Mouse (Mus musculus) CD4-positive helper T cell, adult 2 months (primary cell): ENCODE data around the gene Dnajc21.
"Not testable (repeated sequence)": the region's sequence is repeated elsewhere in the genome, so short reads cannot be mapped to it uniquely, and the experiment has no call there.

Experiments
- DNase-seq: peaks from one replicate; pipeline ENCODE4 v3.0.0-alpha.2; 2012; ENCODE audit warnings: low read depth, missing footprints, low spot score

Gene Dnajc21

DNA sequence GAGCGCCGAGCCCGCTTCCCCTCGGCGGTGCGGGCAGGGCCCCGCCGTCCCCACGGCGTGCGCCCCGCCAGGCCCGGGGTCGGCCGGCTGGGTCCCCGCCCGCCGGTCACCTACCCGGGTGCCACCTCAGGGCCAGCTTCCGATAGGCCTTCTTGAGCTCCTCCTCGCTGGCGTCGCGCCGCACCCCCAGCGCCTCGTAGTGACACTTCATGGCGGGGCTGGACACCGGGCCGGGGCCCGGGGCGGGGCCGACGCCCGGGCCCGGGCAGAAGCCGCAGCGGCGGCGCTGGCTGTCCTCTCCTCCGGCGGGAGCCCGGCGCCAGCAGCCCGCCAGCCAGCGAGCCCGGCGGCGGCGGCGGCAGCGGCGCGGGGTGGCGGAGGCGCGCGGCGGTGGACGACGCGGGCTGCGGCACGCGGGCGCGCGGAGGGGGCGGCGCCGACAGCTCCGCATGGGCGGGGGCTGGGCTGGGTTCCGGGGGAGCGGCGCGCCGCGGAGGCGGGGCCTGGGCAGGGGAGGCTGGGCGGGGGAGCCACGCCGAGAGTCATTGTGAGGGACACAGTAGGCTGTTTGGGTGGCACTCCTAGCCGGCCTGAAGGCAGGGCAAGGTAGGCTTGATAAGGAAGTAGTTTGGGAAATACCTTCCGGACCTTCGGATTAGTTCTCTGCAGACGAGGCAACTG is at the start of gene Dnajc21:
Dnajc21 (minus strand) TSS at position 366 of the 681 bp plus-strand sequence.
- DNase-seq: peak; percentile 89

DNA sequence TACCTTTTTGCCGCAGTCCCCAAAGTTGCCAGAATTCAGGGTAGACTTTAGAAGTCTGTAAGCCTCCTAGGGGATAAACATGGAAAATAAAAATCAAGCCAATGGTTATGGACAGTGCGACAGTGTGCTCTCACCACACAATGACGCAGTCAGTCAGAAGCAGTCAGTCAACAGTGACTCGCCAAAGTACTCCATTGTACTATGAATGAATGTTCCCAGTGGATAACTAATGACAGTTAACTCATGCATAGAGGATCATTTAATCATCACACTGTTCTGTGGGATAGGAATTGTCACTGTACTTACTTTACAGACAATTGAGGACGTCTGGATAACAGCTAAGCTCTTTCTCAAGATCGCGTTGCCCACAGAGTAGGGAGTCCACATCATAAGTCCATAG is 44.9 kb upstream of the Dnajc21 start:
- DNase-seq: no peak

DNA sequence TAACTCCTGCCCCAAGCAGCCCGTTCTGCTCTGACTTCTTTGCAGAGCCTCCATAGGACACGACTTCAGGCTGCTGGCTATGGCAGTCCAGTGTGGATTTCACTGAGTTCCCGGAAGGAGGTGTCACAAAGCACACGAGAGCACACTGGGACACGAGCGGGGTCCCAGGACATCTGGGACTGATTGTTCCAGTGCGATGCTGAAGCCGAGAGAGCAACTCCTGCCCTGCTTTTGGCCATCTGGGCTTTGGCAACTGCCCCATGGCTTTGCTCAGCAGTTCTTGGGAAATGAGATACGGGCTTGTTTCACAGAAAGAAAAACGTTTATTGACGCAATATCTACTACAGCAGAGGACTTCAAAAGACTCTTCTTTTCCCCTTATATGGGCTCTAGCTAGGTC is 35.8 kb upstream of the Dnajc21 start:
- DNase-seq: no peak

DNA sequence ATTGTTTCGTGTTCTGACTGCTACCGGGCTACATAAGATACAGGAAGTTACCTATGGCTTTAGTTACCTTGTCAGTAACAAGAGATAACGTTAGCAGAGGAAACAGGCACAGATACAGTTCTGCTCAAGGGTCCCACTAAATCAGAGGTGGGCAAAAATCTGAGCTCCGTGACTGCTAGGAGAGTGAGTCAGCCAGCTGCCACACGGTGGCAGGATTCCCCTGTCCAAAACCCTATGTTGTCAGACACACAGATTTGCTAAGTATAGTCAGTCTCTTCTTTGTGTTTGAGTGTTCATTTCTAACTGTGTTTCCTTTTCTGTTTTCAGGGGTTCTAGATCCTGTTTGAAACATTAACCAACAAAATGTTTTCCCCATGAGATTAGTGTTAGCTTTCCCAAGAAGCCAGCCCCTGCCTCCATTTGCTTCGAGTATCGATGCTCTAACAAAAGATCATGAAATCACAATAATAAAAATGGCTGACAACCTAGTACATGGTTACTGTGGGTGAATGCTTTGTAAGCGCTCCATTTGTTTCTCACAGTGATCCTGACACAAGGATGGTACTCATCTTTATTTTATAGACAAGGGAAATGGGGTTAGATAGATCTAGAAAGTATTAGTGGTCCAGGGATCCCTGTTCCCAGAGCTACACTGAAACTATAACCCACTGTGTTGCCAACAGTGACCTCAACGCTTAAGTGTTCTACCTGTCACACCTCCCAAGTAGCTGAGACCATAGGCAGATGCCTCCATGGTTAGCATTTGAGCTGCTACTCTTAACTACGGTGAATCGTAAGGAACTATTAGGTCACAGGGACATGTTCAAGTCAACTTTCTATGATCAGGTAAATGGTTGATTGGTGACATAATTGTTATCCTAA is 30.8 kb upstream of the Dnajc21 start:
- DNase-seq: no peak

DNA sequence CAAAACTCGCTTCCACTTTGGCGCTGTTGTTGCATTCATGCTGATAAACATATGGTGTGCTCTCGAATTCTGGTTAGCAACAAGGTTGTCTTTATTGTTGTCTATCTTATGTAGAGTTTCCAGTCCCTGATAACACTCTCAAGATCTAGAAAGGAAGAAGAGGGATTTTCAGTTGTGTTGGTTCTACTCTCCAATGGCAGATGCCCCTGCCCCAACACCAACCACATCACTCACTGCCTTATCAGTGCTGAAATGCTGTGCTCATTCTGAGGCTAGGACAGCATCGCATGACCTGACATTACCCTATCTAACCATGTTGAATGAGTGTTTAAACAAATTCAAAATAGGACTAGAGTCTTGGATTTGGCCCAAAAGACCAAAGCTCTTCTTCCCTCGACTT is 29.7 kb upstream of the Dnajc21 start:
- DNase-seq: no peak

DNA sequence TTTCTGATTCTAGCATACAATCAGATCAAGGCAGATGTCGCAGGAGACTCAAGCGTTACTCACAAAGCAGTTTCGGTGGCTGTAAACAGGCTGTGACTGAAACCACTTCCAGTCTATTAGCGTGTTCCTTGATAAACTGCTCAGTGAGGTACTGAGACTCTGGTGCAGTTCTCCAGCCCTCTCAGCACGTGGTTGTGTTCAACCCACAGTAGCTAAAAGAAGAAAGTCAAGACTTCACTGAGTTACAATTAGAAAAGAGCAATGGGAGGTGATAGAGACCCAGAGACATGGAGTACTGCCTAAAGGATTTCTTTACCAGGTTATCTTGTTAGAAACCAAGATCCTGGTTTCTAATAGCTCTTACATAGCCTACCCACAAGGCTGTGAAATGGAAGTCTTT is 29.3 kb upstream of the Dnajc21 start:
- DNase-seq: no peak

DNA sequence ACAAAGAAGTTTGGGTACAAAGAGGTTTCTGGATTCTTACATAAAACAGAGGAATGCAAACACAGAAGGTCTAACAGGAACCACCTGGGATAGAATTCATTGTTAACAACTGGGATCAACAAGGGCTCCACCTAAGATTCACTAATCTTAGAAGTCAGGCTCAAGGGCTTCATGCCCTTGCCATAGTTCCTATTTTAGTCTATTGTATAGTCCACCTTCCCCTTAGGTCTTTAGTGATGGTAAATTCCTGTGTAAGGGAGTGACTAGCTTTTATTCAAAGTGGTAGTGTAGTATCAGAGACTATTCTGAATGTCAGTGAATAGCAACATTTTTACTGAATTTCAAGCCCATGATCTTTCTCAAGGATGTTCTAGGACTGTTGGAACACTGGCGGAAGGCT is 26.4 kb upstream of the Dnajc21 start:
- DNase-seq: not testable (repeated sequence)

DNA sequence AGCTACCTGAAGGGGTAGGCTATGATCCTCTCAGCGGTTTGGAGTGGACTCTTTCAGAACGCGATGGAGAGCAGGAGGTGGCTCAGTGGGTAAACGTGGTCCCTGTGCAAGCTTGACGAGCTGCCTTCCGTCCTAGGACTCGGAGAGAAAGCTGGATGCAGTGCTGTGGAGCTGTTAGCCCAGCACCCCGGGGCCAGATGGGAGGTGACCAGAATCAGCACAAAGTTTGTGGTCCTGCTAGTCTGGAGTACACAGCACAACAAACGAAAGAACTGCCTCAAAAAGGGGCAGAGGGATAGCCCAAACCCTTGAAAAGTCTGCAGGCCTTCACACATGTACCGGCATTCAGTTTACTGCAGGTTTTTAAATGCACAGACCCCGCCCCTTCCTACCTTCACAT is 25.6 kb upstream of the Dnajc21 start:
- DNase-seq: no peak

DNA sequence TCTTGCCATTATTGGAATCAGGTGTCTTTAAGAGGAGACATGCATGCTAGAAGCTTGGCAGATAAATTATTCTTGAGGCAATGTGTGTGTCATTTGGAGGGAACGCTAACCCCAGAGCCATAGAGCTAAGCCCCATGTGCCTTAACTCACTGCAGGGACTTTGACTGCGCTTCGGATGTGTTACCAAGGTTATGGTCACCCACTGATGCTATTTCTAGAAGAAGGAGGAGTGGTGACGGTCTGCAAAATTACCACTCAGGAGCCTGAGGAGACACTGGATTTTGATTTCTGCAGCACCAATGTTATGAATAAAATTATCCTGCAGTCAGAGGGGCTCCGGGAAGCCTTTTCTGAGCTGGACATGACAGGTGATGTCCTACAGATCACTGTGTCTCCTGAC is 19.8 kb upstream of the Dnajc21 start:
- DNase-seq: no peak

DNA sequence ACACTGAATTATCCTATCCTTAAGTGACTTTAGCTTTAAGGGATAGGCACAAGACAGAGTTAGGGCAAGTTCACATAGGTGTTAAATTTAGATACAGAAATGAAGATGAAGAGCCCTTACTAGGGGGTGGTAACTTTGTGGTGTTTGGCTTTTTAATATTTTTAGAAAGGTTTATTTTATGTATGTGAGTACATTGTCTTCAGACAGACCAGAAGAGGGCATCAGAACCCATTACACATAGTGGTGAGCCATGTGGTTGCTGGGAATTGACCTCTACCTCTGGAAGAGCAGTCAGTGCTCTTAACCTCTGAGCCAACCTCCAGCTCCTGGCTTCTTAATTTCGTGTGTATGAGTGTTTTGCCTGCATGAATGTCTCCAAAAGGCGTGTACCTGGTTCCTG is 16.9 kb upstream of the Dnajc21 start:
- DNase-seq: no peak

DNA sequence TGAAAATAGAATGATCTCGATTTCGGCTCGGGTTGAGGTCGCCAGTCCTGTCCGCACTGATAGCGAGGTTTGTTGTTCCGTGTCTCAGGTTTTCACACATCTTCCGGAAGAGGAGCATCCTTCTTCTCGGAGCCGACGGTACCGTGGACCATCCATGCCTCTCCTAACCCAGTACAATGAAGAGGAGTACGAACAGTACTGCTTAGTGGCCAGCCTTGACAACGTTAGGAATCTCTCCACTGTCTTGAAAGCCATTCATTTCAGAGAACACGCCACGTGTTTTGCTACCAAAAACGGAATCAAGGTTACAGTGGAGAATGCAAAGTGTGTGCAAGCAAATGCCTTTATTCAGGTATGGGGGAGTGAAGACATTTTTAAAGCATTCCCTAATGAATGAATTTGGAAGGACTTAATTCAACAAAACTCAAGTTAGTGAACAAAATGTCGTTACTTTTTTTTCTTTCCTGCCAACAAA is 16.1 kb upstream of the Dnajc21 start:
- DNase-seq: no peak

DNA sequence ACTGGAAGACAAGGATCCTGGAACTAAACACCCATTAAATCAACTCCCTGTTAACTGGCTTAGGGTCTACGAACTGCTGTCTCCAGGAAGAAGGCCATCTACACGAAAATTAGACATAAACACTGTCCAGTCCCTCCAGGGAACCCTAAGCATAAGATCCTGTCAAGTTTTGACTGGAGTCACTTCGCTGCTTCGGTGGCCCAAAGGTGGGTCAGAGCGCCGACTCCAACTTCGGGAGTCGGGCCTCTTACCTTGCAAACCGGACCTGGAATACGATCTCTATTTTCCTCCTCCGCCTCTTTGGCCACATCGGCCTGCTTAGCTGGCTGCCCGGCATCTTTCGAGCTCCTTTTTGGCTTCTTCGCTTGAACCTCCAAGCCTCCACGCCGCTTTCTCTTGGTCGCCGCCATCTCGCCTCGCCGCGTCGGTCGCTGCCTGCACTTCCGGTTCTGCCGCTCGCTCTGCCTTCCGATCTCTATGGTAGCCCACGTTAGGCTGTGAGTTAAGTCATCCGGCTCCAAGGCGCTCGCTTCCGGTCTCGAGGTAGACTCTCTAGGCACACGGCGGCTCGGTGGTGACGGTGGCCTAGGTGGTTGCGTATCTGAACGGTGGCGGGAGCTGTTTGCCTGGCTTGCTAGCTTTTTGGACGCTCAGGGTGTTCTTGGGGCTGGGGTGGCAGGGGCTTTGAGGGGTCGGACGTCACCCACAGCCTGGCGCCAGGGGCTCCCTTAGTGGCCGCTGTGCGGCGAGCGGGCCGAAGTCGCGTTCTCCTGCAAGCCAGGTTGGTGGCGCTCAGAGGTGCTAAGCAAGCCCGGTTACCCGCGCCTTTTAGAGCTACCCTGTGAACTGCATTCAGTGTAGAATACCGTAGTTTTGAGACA is 15.4 kb upstream of the Dnajc21 start, which contains the start of the genes Brix1 and Rad1:
Brix1 (minus strand) TSS at position 464 of the 881 bp plus-strand sequence.
Rad1 (plus strand) TSS at position 535 of the 881 bp plus-strand sequence.
- DNase-seq: peak; percentile 97

DNA sequence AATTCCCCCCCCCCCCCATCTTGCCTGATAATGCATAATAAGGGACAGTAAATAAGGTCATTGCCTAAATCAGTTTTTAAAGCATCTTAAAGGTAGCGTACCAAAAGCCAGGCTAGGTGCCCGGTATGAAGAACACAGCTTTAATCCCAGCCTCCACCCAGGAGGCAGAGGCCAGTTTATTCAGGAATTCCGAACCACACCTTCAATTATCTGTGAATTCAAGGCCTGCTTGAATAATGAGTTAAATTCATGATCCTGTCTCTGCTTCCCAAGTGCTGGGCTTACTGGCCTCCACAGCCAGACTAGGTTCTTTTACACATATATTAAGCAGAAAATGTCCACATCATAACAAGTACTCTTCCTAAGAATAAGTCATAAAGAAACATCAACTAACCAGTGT is 625 bp upstream of the Dnajc21 start:
- DNase-seq: peak; percentile 10

DNA sequence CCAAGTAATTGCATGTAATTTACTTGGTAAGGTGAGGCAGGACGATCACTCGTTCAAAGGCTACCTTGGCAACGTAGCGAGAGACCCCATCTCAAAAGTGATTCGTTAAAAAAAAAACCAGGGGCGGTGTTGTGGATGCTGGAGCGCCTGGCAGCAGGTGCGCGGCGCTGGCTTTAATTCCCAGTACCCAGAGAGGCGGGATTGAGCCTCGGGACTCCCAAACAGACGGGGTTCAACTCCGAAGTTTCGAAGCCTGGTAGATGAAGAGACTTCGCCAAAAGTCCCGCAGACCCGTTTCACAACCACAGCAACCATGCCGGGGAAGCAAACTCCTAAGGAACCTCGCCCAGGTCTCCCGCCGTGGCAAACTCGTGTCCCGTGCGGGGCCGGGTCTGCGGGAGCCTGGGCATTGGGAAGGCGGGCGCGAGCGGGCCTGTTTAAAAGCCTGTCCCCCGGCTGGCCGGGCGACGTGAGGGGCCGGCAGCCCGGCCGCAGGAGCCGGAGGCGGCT is 620 bp downstream of the Dnajc21 start:
- DNase-seq: no peak

DNA sequence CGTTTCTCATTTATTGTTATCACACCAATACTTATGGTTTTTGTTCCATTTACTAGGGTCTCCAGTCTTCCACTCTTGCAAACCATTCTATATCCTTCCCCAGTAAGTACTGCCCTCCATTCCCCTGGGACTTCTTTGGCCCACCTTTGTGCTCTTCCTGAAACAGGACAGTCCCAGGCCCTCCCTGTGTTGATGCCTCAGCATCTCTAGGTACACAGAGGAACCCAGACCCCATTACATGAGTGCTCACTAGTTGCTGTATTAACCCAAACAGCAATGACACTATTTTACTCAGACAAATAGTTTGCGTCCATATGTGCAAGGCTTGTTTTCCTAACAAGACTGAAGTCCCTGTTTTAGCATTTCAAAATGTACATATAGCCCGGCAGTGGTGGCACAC is 1.6 kb downstream of the Dnajc21 start:
- DNase-seq: no peak

DNA sequence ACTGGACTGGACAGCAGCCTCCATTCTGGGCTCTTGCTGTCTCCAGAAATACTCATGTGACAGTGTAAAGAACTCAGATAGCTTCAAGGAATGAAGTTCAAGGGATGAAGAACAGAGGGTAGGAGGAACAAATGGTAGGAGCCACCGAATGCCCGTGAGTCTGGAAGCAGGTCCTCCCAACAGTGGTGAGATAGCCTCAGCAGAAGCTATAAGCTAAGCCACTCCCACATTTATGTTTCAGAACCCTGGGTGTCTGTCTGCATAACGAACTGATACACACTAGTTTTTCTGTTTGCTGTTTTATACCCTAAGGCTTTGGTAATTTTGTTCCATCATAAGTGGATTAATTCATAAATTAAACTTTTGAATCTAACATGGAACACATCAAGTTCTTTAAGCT is 5.6 kb downstream of the Dnajc21 start:
- no peak for DNase-seq

DNA sequence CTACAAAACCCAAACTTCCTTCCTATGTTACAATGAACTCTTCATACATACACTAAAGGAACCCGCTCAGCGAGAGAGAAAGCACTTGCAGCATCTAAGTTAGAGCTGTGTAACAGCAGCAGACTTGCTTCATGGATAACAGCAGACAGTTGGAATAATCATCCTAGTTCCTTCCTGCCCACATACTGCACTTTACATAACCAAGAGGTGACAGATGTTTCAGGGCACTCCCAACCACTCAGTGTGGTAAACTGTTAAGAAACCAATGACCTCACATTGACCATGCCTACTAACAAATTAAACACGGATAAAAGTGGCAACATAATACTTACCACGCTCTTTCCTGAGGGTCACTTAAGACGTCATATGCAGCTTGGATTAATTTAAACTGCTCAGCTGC is 6.8 kb downstream of the Dnajc21 start:
- no peak for DNase-seq

DNA sequence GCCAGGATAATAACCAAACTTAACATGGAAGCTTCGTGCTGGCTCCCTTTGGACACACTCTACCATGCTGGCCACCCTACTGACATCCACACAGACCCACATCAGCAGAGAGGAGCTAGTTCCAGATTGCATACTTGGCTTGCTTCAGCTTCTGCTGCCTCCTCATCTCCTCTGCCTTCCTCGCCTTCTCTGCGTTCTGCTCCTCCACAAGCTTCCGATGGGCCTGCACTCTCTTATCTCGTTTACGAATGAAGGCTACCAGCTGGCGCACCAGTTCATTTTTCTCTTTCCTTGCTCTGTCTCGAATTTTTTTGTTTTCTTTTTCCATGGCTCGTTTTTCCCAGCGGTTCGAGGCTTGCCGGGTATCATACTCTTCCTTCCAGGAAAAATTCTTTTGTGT is 9.3 kb downstream of the Dnajc21 start:
- no peak for DNase-seq

DNA sequence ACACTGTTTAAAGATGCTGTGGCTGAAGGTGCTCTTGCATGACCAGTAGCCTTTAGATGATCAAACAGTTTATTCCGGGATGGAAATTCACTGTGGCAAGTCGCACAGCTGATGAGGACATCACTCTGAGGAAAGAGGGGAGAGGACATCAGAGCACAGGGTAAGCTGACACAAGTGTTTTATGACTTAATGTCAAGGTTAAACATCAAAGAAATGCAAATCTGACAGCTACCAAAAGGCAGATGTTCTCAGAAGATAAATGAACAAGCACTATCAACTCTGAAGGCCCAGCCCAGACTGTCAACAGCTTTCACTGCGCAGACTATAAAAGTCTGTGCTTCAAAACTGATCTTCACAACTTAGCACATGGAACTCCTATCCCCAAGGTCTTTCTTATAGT is 23.2 kb downstream of the Dnajc21 start:
- DNase-seq: peak; percentile 25

DNA sequence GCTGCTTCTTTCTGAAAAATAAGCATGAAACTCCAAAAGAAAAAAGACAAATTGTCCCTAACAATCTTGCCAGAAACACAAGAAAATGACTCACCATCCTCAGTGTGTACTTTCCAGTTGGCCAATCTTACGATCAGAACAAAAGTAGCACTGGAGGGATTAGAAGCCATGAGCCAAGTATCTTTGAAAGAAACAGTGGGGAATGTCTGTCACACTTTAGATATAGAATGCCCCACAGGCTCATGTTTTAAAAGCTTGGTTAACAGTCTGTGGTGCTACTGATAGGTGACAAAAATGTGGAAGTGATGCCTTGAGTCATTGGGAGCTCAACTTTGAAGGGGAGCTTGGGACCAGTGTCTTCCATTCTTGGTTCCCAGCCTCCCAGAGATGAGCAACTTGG is 28.0 kb downstream of the Dnajc21 start:
- DNase-seq: no peak

DNA sequence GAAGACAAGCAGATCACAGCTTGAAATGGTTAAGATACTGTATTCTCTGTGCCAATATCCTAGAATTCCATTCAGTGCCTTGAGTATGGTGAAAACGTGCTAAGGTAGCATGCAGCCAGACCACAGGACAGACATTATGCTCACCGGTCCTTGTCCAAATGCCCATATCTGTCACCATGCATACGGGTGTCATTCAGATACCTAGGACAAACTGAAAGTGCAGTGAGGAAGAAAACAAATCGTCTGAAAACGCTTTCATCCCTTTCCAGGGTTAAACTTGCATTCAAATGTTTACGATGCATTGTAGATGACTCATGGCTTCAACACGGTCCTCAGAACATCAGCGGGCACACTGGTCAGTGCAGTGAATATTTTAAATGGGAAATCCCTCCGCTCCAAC is 28.8 kb downstream of the Dnajc21 start:
- no peak for DNase-seq

DNA sequence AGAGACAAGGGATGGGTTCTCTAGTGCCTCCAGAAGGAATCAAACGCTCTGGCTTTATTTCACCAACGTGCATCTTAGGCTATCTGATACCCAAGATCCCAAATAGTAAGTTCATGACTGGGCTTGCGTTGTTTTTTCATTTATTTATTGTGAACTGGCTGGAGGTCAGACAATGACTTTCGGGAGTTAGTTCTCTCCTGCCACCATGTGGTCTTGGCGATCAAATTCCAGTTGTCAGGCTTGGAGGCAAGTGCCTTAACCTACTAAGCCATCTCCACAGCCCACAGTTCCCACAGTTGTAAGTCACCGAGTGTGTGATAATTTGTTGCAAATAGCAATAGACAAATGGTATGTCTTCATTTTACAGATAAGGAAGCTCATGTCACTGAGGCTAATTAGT is 30.4 kb downstream of the Dnajc21 start:
- no peak for DNase-seq
